Mouse (Mus musculus) C2C12 (cell line): Measurements from ENCODE around the gene Rbl1.

ENCODE experiments used
- CEBPB ChIP-seq: IDR thresholded peaks from one replicate; pipeline ENCODE4 v1.6.1; 2011; ENCODE audit warnings: low read depth, mild to moderate bottlenecking, control low read depth, moderate library complexity
- CTCF ChIP-seq: IDR thresholded peaks from one replicate; pipeline ENCODE4 v1.5.1; 2011; ENCODE audit not compliant: control insufficient read depth, insufficient read depth, insufficient read length
- MAX ChIP-seq: IDR thresholded peaks from one replicate; pipeline ENCODE4 v1.6.1; 2011; ENCODE audit warnings: mild to moderate bottlenecking, control low read depth
- MYOD1 ChIP-seq: IDR thresholded peaks from one replicate; pipeline ENCODE4 v1.6.1; 2011; ENCODE audit warnings: low read depth; ENCODE audit not compliant: control insufficient read depth, insufficient read length
- MYOG ChIP-seq: IDR thresholded peaks from one replicate; pipeline ENCODE4 v1.6.1; 2011; ENCODE audit not compliant: control insufficient read depth, insufficient read length; ENCODE audit errors: extremely low read depth
- USF1 ChIP-seq: IDR thresholded peaks from one replicate; pipeline ENCODE4 v1.6.1; 2011; ENCODE audit warnings: low read depth, mild to moderate bottlenecking, control low read depth, moderate library complexity

DNA sequence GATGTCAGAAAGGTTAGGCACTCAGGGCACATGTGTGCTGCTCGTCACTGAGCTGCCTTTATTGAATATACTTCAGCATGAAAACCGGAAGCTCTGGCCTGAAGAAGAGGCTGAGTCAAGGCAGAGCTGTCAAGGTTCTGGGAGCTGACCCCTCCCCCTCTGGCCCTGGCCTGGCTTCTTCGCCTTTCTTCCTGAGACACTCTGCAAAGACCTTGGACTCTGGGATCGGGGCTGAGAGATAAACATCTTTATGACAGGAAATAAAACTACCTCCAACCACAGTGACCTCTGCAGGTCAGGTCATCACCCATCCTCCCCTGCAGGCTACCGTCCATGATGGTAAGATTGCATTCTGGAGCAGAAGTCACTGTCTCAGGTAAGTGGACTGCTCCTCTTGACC is 40.7 kb upstream of the Rbl1 start:
- no peak for TF ChIP-seq CTCF
- TF ChIP-seq MAX: no peak
- no peak for TF ChIP-seq MYOG
- no peak for TF ChIP-seq USF1
- no peak for TF ChIP-seq MYOD1
- no peak for TF ChIP-seq CEBPB
